Comparison of ENCODE assay signal across 7 mouse cellular contexts in the genomic region with DNA sequence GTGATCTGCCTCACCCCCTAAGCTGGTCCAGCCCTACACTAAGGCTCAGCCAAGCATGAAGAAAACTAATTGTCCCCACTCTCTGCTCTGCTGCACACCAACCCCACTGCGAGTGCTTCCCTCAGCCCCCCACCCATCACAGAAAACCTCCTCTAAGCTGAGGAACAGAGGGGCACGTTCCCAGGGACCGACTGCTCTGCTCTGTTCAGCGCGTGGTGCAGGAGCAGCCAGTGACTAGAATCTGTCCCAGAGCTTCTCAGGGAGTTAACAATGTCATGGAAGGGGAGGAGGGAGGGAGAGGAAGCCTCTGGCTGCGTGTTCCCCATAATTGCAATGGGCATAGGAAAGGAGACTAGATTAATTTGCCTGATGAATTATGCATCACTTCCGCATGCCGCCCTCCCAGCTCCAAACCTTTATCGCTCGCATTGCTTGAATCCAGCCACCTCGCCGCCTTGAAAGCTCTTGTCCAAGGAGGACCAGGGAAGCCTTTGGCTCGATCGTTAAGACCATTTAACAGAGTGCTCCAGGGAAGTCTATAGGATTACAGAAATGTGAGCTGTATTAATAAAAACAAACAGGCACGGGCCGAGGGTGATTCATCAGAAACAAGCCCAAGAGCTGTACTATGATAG.
DNase-seq lines count a peak whose midpoint lies in the region; ATAC-seq lines count a peak whose summit lies in the region.

No protein-coding gene starts in this region.

- H3K9ac ChIP-seq in lung, embryonic 16.5 days (ENCODE audit: low read length) = peak overlapping the region; percentile 52
- peak overlapping the region; percentile 35 for H3K9ac ChIP-seq in forebrain, embryonic 11.5 days (ENCODE audit: low read length)
- peak overlapping the region; percentile 17; the same call in 1 of the 2 replicates for H3K9ac ChIP-seq in intestine, embryonic 15.5 days

- WGBS in lung, embryonic 16.5 days = 3% methylated on average over 16 of the region's 16 CpGs
- WGBS in forebrain, embryonic 11.5 days = under 1% methylated on average over 16 of the region's 16 CpGs
- WGBS in intestine, embryonic 15.5 days = 3% methylated on average over 16 of the region's 16 CpGs
- WGBS in midbrain, embryonic 10.5 days = 1% methylated on average over 16 of the region's 16 CpGs

- H3K9me3 ChIP-seq in lung, embryonic 16.5 days (ENCODE audit: control insufficient read depth, low read length) = no peaks in the 10 kb centered on the region
- no peaks in the 10 kb centered on the region for H3K9me3 ChIP-seq in forebrain, embryonic 11.5 days (ENCODE audit: control insufficient read depth, low read length)
- H3K9me3 ChIP-seq in intestine, embryonic 15.5 days = no peaks in the 10 kb centered on the region
- H3K9me3 ChIP-seq in midbrain, embryonic 10.5 days (replicated peaks) = no peaks in the 10 kb centered on the region

- H3K36me3 ChIP-seq in lung, embryonic 16.5 days (ENCODE audit: control insufficient read depth, insufficient read depth, low read length) = no peaks in the 10 kb centered on the region
- H3K36me3 ChIP-seq in forebrain, embryonic 11.5 days (ENCODE audit: control insufficient read depth, insufficient read depth, low read length) = no peaks in the 10 kb centered on the region
- no peaks in the 10 kb centered on the region for H3K36me3 ChIP-seq in intestine, embryonic 15.5 days
- no peaks in the 10 kb centered on the region for H3K36me3 ChIP-seq in midbrain, embryonic 10.5 days

- no peaks in the 10 kb centered on the region for H3K27me3 ChIP-seq in lung, embryonic 16.5 days (ENCODE audit: control insufficient read depth, insufficient read depth, low read depth, low read length)
- peaks cover 4% of the 10 kb centered on the region for H3K27me3 ChIP-seq in forebrain, embryonic 11.5 days (ENCODE audit: control insufficient read depth, insufficient read depth, low read length)
- H3K27me3 ChIP-seq in intestine, embryonic 15.5 days (replicated peaks) = no peaks in the 10 kb centered on the region
- peaks cover 54% of the 10 kb centered on the region for H3K27me3 ChIP-seq in midbrain, embryonic 10.5 days (ENCODE audit: low read depth, poor library complexity, severe bottlenecking)

- H3K4me2 ChIP-seq in lung, embryonic 16.5 days (ENCODE audit: low read depth, low read length) = peak overlapping the region; percentile 77
- peak overlapping the region; percentile 67 for H3K4me2 ChIP-seq in forebrain, embryonic 11.5 days (ENCODE audit: low read depth, low read length, severe bottlenecking)
- H3K4me2 ChIP-seq in intestine, embryonic 15.5 days (replicated peaks) = peak overlapping the region; percentile 67

- no peak for DNase-seq in lung, adult 18-20 months
- peak; percentile 83 for DNase-seq in forebrain, embryonic 11.5 days (ENCODE audit: low spot score)
- peak; percentile 86 for DNase-seq in midbrain, embryonic 10.5 days (ENCODE audit: low spot score)
- DNase-seq in yolk sac, embryonic 10.5 days (ENCODE audit: low spot score) = peak; percentile 4

- H3K4me3 ChIP-seq in lung, embryonic 16.5 days (ENCODE audit: low read length) = peak overlapping the region; percentile 43
- H3K4me3 ChIP-seq in forebrain, embryonic 11.5 days (ENCODE audit: low read depth, low read length) = peak overlapping the region; percentile 26
- H3K4me3 ChIP-seq in intestine, embryonic 15.5 days (replicated peaks) = peak overlapping the region; percentile 28
- peak overlapping the region; percentile 52 for H3K4me3 ChIP-seq in midbrain, embryonic 10.5 days

- H3K4me1 ChIP-seq in lung, embryonic 16.5 days (replicated peaks; ENCODE audit: control insufficient read depth, insufficient read depth, low read length) = peaks cover 6% of the 10 kb centered on the region; the same call in 1 of the 2 replicates
- peaks cover 29% of the 10 kb centered on the region for H3K4me1 ChIP-seq in forebrain, embryonic 11.5 days (replicated peaks; ENCODE audit: control insufficient read depth, insufficient read depth, low read length)
- H3K4me1 ChIP-seq in intestine, embryonic 15.5 days (replicated peaks) = peaks cover 4% of the 10 kb centered on the region
- H3K4me1 ChIP-seq in midbrain, embryonic 10.5 days = peaks cover 55% of the 10 kb centered on the region

- ATAC-seq in lung, embryonic 16.5 days (ENCODE audit: low read depth) = peak; percentile 47
- peak; percentile 93 for ATAC-seq in forebrain, embryonic 11.5 days (replicated peaks; ENCODE audit: low FRiP score)
- 0 out of 2 replicates have a peak, but pooled peaks have one; percentile 49 for ATAC-seq in intestine, embryonic 15.5 days
- ATAC-seq in megakaryocyte-erythroid progenitor cell, adult 5-6 weeks (replicated peaks; ENCODE audit: low FRiP score, low TSS enrichment, poor library complexity, severe bottlenecking) = no peak

- H3K27ac ChIP-seq in lung, embryonic 16.5 days (ENCODE audit: low read length) = no peak overlapping the region
- peak overlapping the region; percentile 63 for H3K27ac ChIP-seq in forebrain, embryonic 11.5 days (ENCODE audit: low read depth, low read length)
- no peak overlapping the region for H3K27ac ChIP-seq in intestine, embryonic 15.5 days
- peak overlapping the region; percentile 83 for H3K27ac ChIP-seq in midbrain, embryonic 10.5 days (replicated peaks)

Comparison
In these comparisons a context has a peak if more than half of its experiments do, and no peak if none do; other contexts are left out.
1. H3K27ac ChIP-seq: peak in forebrain, embryonic 11.5 days (single experiment) and midbrain, embryonic 10.5 days (single experiment); none in lung, embryonic 16.5 days (single experiment) and intestine, embryonic 15.5 days (single experiment).
2. DNase-seq: peak in forebrain, embryonic 11.5 days (single experiment), midbrain, embryonic 10.5 days (single experiment) and yolk sac, embryonic 10.5 days (single experiment); none in lung, adult 18-20 months (0 of 2).
3. Peak in every context shown above with its lines, with median percentiles within 50 percentile points of each other: H3K4me2 ChIP-seq, H3K4me3 ChIP-seq and H3K9ac ChIP-seq.